Mouse (Mus musculus) intestine, postnatal 0 days (tissue): ENCODE data around the gene 1700067K01Rik. TPM values are rescaled to one million over a fixed set of nuclear protein-coding genes. Genes with fewer than 3 reads are reported as not detected.

Experiments
- ATAC-seq: fragments of 200-750 bp; cut with Nextera tagmentation; 2 replicates; pipeline ENCODE4 v1.8.0; 2017; ENCODE audit warnings: mild to moderate bottlenecking, moderate TSS enrichment, moderate library complexity
- H3K27ac ChIP-seq: fragments of 300-500 bp; sonication (generic); 2 replicates; pipeline ENCODE4 v1.5.1; 2014; ENCODE audit warnings: mild to moderate bottlenecking, low read depth, low read length, moderate library complexity
- H3K27me3 ChIP-seq: fragments of 300-500 bp; sonication (generic); replicated peaks from 2 replicates; pipeline ENCODE4 v1.6.1; 2014; ENCODE audit warnings: low read length, mixed read lengths; ENCODE audit not compliant: control insufficient read depth, insufficient read depth
- H3K36me3 ChIP-seq: fragments of 300-500 bp; sonication (generic); 2 replicates; pipeline ENCODE4 v1.6.1; 2014; ENCODE audit warnings: mild to moderate bottlenecking, moderate library complexity; ENCODE audit not compliant: control insufficient read depth, insufficient read depth
- H3K4me1 ChIP-seq: fragments of 300-500 bp; sonication (generic); replicated peaks from 2 replicates; pipeline ENCODE4 v1.6.1; 2014; ENCODE audit warnings: antibody characterized with exemption, low read length, mixed read lengths; ENCODE audit not compliant: control insufficient read depth, insufficient read depth
- H3K4me2 ChIP-seq: fragments of 300-500 bp; sonication (generic); replicated peaks from 2 replicates; pipeline ENCODE4 v1.6.1; 2014; ENCODE audit warnings: low read depth, mild to moderate bottlenecking, moderate library complexity
- H3K4me3 ChIP-seq: fragments of 300-500 bp; sonication (generic); 2 replicates; pipeline ENCODE4 v1.5.1; 2014; ENCODE audit warnings: low read depth, low read length
- H3K9ac ChIP-seq: fragments of 300-500 bp; sonication (generic); 2 replicates; pipeline ENCODE4 v1.6.1; 2014; ENCODE audit warnings: mild to moderate bottlenecking, low read depth, low read length
- H3K9me3 ChIP-seq: fragments of 300-500 bp; sonication (generic); 2 replicates; pipeline ENCODE4 v1.6.1; 2016; ENCODE audit warnings: mixed run types; ENCODE audit not compliant: control insufficient read depth
- CTCF ChIP-seq: sonication (generic); IDR thresholded peaks from 2 replicates; pipeline ENCODE4 v1.5.1; 2016; ENCODE audit warnings: low read depth, mild to moderate bottlenecking, control low read depth, antibody characterized with exemption, moderate library complexity
- WGBS: fragments of 180-500 bp; shearing (Covaris S2); extraction: QIAGEN DNeasy Blood & Tissue Kit; methylation state at CpG from one replicate; pipeline ENCODE4 v1.1.7; 2014; 5-methylcytosine and 5-hydroxymethylcytosine counted together
- polyA plus RNA-seq: library from polyadenylated mRNA; unstranded; fragments of >200 nt; fragmentation: Nextera tagmentation; extraction: Ambion mirVana; gene quantifications from 2 replicates; pipeline ENCODE4 v1.2.1, GENCODE M21; 2015

Gene 1700067K01Rik
- polyA plus RNA-seq, 1 experiment from 2014 or later: 0.86 TPM

GRCm38 (mm10) chr8:83964015-83964765 is 37.1 kb upstream of the 1700067K01Rik start:
- H3K9me3 ChIP-seq: no peaks in the 10 kb centered on the region
- no peak for TF ChIP-seq CTCF
- H3K4me3 ChIP-seq: no peak overlapping the region
- H3K9ac ChIP-seq: no peak overlapping the region
- ATAC-seq: no peak
- H3K4me2 ChIP-seq: no peak overlapping the region
- no peaks in the 10 kb centered on the region for H3K27me3 ChIP-seq
- H3K27ac ChIP-seq: no peak overlapping the region
- WGBS: 90% methylated on average over 5 of the region's 5 CpGs
- peaks cover 10% of the 10 kb centered on the region; the same call in 1 of the 2 replicates for H3K36me3 ChIP-seq
- no peaks in the 10 kb centered on the region for H3K4me1 ChIP-seq

DNA sequence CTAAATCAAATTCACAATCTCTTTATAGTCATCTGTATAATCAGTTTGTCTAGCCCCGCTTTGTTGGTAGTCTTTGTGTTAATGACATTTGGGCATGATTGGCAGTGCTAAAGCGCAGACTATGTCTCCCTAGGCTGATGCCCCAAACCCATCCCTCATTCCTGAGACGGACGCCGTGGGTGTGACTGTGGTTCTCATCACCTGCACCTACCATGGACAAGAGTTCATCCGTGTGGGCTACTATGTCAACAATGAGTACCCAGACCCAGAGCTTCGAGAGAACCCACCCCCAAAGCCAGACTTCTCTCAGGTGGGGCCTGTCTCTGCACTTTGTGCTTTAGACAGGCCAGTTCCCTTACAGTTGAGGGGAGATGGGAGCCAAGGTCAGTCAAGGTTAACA is 33.6 kb upstream of the 1700067K01Rik start:
- Histone ChIP-seq H3K4me2 (no peak overlapping the region), H3K4me1 (no peaks in the 10 kb centered on the region), H3K4me3 (no peak overlapping the region), H3K9ac (no peak overlapping the region), H3K36me3 (peaks cover 11% of the 10 kb centered on the region; the same call in 1 of the 2 replicates), H3K27ac (no peak overlapping the region), H3K27me3 (no peaks in the 10 kb centered on the region), H3K9me3 (no peaks in the 10 kb centered on the region)
- ATAC-seq: no peak
- TF ChIP-seq CTCF: no peak
- WGBS: 93% methylated on average over 7 of the region's 7 CpGs

- no peak for TF ChIP-seq CTCF
- H3K4me2 ChIP-seq: no peak overlapping the region
- 96% methylated on average over 4 of the region's 4 CpGs for WGBS
- no peaks in the 10 kb centered on the region for H3K27me3 ChIP-seq
- H3K36me3 ChIP-seq: peaks cover 11% of the 10 kb centered on the region; the same call in 1 of the 2 replicates
- peaks cover 5% of the 10 kb centered on the region; the same call in 1 of the 2 replicates for H3K4me1 ChIP-seq
- no peak for ATAC-seq
- H3K9me3 ChIP-seq: no peaks in the 10 kb centered on the region
- no peak overlapping the region for H3K9ac ChIP-seq
- no peak overlapping the region for H3K4me3 ChIP-seq
- H3K27ac ChIP-seq: no peak overlapping the region
Measured at GRCm38 (mm10) chr8:83971121-83971520, 30.2 kb upstream of the 1700067K01Rik start.

DNA sequence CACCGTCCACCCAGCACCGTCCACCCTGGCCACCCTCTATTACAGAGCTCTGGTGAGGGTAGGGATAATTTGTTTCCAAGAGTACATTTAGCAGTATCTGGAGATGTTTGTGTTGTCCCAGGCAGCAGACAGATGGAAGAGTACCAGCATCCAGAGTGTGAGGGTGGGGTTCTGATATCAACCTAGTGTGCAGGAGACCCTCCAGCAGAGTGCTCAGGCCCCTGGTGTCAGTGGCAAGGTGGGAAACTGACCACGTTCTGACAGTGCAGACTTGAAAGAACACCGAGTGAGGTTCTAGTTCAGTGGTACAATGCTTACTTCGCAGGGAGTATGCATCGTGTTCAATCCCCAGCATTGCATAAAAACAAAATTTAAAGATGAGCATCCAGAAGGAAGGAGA is 29.6 kb upstream of the 1700067K01Rik start:
- no peaks in the 10 kb centered on the region for H3K27me3 ChIP-seq
- H3K27ac ChIP-seq: peak overlapping the region; percentile 88; the same call in 1 of the 2 replicates
- H3K4me3 ChIP-seq: peak overlapping the region; percentile 95
- H3K36me3 ChIP-seq: peaks cover 11% of the 10 kb centered on the region; the same call in 1 of the 2 replicates
- TF ChIP-seq CTCF: no peak
- H3K9me3 ChIP-seq: no peaks in the 10 kb centered on the region
- peak overlapping the region; percentile 63; the same call in 1 of the 2 replicates for H3K9ac ChIP-seq
- ATAC-seq: no peak
- peaks cover 5% of the 10 kb centered on the region; the same call in 1 of the 2 replicates for H3K4me1 ChIP-seq
- 76% methylated on average over 6 of the region's 6 CpGs for WGBS
- peak overlapping the region; percentile 96 for H3K4me2 ChIP-seq

GRCm38 (mm10) chr8:83972150-83973120 is 28.9 kb upstream of the 1700067K01Rik start, which contains the start of gene Prkaca:
Gene Prkaca (plus strand): TSS chr8:83972993.
- H3K9me3 ChIP-seq: no peaks in the 10 kb centered on the region
- H3K4me3 ChIP-seq: peak within 1 kb of the TSS; percentile 95
- H3K27me3 ChIP-seq: no peaks in the 10 kb centered on the region
- H3K27ac ChIP-seq: peak within 1 kb of the TSS; percentile 88
- H3K36me3 ChIP-seq: peaks cover 11% of the 10 kb centered on the region; the same call in 1 of the 2 replicates
- H3K4me2 ChIP-seq: peak within 1 kb of the TSS; percentile 96
- WGBS: under 1% methylated on average over 84 of the region's 94 CpGs
- peak within 1 kb of the TSS; percentile 83 for H3K9ac ChIP-seq
- ATAC-seq: peak; percentile 97
- peaks cover 5% of the 10 kb centered on the region; the same call in 1 of the 2 replicates for H3K4me1 ChIP-seq
- TF ChIP-seq CTCF: no peak
